Mouse (Mus musculus): ENCODE results near the gene Inha.
A peak's percentile ranks its signal among the peaks of the same experiment; 100 is the strongest.

Gene Inha

DNA sequence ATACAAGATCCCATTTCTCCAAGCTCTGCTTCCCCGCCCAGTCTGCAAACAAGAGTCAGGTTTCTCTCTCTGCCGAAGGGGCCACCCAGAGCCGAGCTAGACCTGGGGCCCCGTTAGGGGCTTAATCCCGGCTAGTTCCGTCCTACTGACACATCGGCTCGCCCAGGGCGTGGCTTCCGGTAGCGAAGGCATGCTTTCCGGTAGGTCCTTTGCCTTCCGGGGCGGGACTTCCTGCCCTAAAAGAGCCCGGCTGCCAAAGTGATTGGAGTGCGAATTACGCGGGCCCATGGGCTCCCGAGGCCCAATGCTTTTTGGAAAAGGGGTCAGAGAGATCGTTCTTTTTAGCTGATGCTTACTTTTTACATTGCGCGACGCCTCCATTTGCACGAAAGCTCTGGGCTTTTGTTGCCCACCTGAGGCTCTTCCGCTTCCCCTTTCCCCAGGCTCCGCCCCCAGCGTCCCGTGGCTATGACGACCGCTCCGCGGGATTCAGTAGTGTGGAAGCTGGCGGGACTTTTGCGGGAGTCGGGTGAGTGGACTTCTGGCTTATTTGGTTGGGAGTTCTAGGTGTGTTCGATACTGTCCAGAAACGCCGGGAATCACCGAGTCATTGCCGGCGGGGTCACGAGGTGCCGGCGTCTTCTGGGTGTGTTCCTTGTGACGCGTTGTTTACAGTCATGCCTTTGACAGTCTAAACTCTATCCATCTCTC is 14.6 kb downstream of the Inha start, which contains the start of gene Stk11ip:
TSS of gene Stk11ip (plus strand) at position 209 of the 711 bp plus-strand sequence.
- DNase-seq (ENCODE audit: low spot score) = peak; percentile 89

DNA sequence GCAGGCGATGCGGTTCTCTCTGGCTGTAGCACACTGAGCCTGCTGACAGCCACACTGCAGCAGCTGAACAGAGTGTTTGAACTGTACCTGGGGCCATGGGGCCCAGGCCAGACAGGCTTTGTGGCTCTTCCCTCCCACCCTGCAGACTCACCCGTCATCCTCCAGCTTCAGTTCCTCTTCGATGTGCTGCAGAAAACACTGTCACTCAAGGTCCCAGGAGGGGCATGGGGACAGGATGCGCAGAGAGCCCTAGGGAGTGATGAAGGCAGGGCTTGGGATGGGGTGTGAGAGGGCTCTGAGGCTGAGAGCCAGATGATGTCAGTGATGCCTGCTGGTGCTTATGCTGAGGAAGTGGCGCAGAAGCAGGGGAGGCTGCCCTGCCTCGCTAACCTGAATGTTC is 17.8 kb downstream of the Inha start:
- no peak for DNase-seq (ENCODE audit: low spot score)

- DNase-seq (ENCODE audit: low spot score) = no peak
Measured at GRCm38 (mm10) chr1:75530546-75530945, 23.7 kb downstream of the Inha start.

DNA sequence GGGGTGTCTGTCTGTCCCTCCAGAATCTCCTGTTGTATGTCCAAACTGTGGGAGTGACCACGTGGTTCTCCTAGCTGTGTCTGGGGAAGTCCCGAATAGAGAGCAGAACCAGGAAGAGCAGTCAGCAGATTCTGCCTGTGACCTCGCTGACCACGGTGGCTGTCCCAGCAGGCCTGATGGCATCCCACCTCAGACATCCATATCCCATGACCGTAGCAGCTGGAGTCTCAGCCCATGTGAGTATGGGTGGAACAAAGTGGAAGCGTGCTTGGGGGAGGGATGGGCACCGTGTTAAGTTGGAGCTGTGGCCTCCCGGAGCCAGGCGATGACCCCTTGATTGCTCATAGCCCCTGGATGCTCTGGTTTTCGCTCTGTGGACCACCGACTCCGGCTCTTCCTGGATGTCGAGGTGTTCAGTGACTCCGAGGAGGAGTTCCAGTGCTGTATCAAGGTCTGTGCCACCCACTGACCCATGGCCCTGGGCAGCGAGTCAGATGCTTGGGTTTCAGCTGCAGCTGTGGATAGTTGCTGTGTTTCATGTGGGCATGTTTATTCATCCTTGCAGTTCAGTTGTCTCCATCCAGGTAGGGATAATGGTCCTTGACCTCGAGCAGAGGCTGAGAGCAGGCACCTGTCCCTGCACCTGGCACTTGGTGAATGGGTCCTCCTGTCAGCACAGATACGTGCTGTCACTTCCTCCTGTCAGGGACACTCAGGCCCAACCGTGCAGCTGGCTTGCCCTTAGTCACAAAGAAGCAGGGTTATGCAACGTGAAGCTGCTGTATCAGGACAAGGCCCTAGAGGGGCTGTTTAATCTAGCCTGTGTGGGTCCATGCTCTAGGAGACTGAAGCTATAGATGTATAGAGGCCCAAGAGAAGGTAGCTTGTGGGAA is 25.6 kb downstream of the Inha start:
- no peak for DNase-seq (ENCODE audit: low spot score)

DNA sequence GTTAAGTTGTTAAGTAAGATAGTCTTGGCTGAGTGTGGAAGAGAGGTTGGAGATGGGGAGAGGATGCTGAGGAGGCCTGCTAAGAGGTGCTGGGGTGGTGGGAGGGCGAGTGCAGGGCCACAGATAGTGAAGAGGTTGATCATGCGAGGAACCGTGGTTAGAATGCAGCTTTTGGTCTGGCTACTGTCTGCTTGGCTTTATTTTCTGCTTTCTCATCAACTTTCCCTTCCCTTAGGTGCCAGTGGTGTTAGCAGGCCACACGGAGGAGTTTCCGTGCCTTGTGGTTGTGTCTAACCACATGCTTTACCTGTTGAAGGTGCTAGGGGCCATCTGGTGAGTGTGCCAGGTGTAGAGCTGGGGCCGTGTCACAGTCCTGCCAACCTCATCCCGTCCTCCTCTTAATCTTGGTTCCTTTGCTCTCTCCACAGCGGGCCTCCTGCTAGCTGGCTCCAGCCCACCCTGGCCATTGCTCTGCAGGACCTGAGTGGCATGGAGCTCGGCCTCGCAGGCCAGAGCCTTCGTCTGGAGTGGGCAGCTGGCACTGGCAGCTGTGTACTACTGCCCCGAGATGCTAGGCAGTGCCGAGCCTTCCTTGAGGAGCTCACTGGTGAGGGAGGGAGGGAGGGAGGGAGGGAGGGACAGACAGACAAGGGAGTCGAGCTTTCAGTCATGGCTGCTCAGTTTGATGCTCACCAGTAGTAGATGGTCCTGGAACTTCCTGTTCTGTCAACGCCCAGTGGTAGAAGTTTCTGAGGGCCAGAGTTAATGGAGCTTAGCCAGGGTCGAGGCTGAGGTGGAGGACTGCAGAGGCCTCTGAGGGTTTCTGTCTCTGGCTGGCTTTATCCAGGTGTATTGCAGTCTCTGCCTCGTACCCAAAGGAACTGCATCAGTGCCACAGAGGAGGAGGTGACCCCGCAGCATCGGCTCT is 26.7 kb downstream of the Inha start:
- DNase-seq (ENCODE audit: low spot score) = no peak

DNA sequence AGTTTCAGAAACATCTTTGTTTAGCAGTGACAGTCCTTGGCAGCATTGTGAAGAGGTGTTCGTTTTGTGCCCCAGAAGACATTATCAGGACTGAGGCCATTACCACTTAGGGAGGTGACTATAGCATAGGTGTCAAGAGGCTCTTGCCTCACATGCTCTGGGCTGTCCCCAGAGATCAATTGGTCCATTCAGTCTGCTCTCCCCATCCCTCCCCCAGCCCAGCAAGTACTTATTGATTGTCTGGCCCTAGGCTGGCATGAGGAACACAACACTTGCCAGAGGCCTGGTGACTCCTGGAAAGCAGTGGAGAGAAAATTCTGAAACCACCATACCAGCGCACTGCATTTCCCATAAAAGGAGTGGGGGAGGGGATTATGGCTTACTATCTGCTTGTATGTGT is 30.7 kb downstream of the Inha start:
- DNase-seq (ENCODE audit: low spot score) = no peak

- DNase-seq (ENCODE audit: low spot score) = no peak
Measured at GRCm38 (mm10) chr1:75538597-75539190, 31.8 kb downstream of the Inha start.

- DNase-seq (ENCODE audit: low spot score) = no peak
Measured at GRCm38 (mm10) chr1:75541496-75541895, 34.6 kb downstream of the Inha start.

DNA sequence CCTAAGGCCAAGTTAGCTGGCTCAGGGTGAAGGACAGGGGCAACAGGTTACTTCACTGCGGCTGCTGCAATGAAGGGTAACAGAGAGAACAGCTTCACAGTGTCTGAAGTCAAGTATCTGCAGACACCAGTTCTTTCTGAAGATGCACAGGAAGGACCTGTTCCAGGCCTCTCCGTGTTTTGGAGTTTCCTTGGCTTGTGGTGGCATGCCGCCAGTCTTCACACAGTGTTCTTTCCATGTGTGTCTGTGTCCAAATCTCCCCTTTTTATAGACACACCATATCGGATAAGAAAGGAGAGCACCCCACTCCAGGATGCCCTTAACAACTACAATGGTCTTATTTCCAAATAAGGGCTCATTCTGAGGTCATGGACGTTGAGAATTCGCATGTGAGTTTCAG is 37.5 kb downstream of the Inha start:
- no peak for DNase-seq (ENCODE audit: low spot score)

DNA sequence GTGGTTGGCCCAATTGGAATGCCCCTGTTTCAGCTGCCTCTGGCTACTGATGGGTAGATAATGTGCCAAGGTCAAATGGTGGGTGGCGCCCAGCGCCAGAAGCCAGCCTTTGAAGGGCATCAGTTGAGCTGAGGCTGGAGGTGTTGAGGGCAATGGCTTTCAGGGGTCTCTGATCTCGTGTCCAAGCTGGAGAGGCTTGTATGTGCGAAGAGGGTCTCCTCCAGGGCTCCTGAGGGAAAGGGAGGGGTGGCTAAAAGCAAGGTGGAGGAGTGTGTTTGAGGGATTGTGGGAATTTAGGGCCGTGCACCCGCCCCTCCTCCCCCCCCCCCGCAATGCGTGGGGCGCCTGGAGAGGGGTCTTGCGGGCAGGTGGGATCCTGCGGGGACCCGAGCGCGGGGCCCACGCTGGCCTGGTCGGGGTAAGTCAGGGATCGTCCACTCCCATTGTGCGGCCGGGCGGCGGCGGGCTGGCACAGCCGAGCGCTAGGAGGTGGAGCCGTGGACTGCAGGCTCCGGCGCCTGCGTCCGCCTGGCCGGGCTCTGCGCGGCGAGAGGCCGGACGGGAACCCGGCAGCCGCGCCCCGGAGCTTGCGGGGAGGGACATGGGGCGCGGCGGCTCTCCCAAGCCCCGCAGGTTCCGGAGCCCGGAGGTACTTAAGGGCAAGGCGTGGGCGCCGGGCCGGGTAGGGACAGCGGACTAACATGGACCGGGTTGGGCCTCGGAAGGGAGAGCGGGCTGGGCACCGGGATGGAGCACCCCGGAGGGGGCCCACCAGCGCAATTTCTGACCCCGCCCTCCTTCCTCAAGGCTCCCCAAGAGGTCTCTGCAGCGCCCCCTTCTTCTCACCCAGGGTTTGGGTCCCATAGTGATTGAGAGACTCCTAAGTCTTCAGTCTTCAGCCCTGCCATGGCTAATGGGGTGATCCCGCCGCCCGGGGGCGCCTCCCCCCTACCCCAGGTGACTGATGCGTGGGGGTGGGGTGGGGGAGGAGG is 39.4 kb downstream of the Inha start, which contains the start of gene Slc4a3:
TSS of gene Slc4a3 (plus strand) at position 302 of the 992 bp plus-strand sequence.
- no peak for DNase-seq (ENCODE audit: low spot score)

DNA sequence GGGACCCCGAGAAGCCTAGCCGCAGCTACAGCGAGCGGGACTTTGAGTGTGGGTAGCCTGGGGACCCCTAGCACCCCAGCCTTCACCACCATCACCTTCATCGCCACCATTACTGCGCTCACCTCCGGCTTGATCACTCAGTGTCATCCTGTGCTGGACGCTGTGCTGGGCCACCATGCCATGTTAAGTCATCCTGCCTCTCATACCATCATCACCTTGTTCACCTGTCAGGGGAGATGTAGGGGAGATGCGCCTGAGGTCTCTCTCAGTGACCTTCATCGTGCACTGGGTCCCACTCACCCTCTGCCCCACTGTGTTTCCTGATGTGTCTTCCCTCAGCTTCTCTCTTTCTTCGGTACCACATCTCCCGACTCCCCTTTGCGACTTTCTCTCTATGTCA is 40.5 kb downstream of the Inha start:
- DNase-seq (ENCODE audit: low spot score) = no peak

- no peak for DNase-seq (ENCODE audit: low spot score)
Measured at GRCm38 (mm10) chr1:75548083-75548482, 41.2 kb downstream of the Inha start.

DNA sequence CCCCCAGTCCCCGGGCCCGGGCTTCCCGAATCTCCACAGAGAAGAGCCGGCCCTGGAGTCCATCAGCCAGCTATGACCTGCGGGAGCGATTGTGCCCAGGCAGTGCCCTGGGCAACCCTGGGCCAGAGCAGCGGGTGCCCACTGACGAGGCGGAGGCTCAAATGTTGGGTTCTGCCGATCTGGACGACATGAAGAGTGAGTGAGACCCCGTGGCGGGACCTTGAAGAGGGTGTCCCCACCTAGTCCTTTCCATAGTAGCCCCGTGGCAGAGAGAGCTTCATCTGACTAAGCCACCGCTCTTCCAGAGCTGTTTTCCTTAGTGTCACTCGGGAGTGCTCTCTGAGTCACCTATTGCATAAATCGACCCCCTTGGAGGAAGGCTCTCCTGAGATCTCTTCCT is 42.0 kb downstream of the Inha start:
- no peak for DNase-seq (ENCODE audit: low spot score)

DNA sequence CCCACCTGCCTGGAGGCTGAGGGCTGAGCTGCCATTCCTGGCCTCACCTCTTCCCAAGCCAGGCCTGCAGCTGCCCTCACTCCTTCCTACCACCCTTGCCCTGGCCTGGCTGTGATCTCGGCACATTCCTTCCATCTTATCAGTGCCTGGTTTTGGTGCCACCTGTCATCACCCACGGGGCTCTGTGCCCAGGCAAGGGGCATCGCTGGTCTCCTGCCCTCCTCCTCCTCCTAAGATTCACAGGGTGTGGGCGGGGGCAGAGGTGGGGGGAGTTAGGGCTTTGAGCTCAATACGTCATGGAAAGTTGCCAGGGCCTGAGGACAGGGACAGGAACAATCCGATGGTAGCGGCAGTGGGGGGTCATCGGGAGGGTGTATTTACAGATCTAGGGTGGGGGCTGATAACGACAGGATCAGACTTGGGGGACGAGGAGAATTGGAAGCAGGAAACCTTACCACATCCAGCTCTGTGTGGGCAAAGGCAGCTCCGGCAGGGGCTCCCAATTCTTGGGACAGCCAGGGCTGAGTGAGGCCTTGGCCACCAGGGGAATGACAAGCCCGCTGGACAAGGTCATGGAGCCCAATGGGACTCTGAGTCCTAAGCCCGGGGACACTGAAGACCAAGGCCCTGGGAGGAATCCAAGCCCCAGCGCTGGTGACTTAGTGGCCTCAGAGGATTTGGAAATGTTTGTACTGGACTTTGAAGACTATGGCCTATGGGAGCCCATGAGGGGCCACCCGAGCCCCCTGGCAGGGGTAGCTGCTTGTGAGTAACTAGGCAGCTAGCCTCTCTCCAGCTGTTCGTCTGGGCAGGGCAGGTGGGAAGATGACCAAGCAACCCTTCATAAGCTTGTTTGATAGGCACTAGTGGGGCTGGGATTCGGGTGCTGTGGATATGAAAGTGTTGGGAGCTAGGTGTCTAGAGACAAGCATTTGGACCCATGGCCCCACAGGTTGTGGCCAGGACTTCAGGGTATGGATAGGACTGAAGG is 42.7 kb downstream of the Inha start:
- no peak for DNase-seq (ENCODE audit: low spot score)

- no peak for DNase-seq (ENCODE audit: low spot score)
Measured at GRCm38 (mm10) chr1:75550586-75550985, 43.7 kb downstream of the Inha start.

DNA sequence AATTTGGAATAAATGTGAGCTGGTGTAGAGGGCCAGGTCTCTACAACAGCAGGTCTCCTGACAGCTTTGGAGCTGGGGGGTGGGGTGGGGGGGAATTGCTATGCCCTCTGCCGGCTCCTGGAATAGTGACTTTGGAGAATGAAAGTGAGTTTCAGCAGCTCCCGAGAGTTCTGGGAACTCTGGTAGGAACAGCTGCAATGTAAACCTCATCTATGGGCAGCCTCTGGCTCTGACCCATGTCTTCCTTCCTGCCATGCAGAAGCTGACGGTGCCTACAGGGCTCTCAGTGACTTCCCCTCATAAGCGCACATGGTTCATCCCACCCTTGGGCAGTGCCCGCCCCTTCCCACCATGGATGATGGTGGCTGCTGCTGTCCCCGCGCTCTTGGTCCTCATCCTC is 48.8 kb downstream of the Inha start:
- no peak for DNase-seq (ENCODE audit: low spot score)

- DNase-seq (ENCODE audit: low spot score) = no peak
Measured at GRCm38 (mm10) chr1:75556143-75556781, 49.4 kb downstream of the Inha start.

- no peak for DNase-seq (ENCODE audit: low spot score)
Measured at GRCm38 (mm10) chr1:75557041-75557440, 50.2 kb downstream of the Inha start.

Data from left cerebral cortex, adult 11 months (tissue).